Mouse (Mus musculus) erythroblast, embryonic 14.5 days (primary cell): ENCODE results near the gene Gm28845.

ENCODE experiments used
- GATA1 ChIP-seq: IDR thresholded peaks from 2 replicates; pipeline ENCODE4 v1.6.1; 2012; ENCODE audit warnings: low read length, inconsistent platforms, mixed read lengths
- TAL1 ChIP-seq: IDR thresholded peaks from 3 replicates; pipeline ENCODE4 v1.6.1; 2012; ENCODE audit warnings: low read length, inconsistent platforms, mixed read lengths

DNA sequence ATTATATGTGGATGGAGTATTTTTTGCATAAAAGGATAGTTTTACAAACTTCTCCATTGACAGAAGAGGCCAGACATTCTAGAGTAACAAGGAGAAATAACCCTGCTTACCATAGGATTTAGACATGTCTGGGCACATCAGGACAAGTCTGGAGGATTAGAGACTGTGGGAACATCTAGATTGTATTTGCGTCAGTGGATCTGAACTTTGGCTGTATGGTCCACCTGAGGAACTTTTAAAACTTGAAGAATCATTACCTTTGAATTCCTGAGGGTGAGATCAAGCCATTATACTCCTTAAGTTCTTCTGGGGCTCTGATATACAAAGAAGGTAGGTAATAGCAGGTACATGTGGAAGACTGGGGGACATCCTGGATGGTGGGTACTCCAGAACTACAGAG lies 12.3 kb upstream of the Gm28845 start:
- no peak for TF ChIP-seq TAL1
- TF ChIP-seq GATA1: no peak
